Mouse (Mus musculus): ENCODE results near the gene Hoxd11.

Gene Hoxd11

GRCm38 (mm10) chr2:74678891-74679595, at the start of gene Hoxd11:
Gene Hoxd11, plus strand, starts transcription at chr2:74679557.
- DNase-seq (ENCODE audit: low read depth): peak; percentile 20

GRCm38 (mm10) chr2:74635412-74635811, 43.9 kb upstream of the Hoxd11 start:
- DNase-seq (ENCODE audit: low read depth): no peak

DNA sequence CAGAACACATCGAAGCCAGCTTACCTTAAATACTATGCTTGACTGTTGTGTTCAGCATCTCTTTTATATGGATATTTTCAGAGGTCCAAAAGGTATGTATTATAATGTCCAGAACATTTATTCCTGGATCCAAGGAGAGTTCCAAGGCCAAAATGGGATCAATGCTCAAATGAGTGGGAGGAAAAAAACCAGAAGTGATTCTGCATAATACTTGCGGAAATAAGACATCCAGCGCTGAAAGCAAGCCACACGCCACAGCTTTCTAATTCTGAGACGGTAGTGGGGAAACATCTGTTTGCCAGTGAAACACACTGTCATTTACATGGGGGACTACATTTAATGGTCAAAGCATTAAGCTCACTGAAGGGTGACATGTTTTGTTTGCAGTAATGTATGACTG, 36.9 kb upstream of the Hoxd11 start:
- no peak for DNase-seq (ENCODE audit: low read depth)

GRCm38 (mm10) chr2:74645631-74646030, 33.7 kb upstream of the Hoxd11 start:
- no peak for DNase-seq (ENCODE audit: low read depth)

DNA sequence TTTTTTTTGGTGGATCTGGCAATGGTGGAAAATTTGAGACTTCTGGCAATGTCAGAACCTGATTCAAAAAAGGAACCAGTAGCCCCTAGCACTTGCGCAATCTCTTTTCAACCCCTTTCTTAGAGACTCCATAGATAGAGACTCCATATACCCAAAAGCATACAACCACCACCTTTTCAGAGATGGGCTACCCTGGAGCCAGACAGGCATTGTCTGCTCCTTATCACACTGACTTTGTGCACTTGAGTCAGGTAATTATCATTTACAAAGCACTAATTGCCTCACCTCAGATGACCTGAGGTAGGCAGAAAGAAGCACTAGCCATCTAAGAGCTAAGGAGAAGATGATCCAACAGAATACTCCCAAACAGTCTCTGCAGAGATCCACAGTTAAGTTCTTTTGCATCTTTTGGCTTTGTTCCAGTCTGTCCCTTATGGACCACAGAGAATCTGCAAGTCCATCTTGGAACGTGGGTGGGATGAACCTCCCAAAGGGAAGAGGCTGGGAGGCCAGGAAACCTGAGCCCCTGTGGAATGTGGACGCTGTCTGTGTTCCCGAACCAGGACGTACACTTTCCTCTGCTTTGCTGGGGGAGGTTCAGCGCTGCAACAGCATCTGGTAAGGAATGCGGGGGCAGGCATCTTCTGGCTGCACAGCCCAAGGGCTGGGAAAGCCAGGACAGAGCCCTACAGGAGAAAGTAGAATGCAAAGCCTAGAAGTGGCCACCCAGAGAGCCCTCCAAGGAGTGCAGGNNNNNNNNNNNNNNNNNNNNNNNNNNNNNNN, 32.1 kb upstream of the Hoxd11 start:
- DNase-seq (ENCODE audit: low read depth): no peak

GRCm38 (mm10) chr2:74652996-74653340, 26.4 kb upstream of the Hoxd11 start:
- DNase-seq (ENCODE audit: low read depth): no peak

DNA sequence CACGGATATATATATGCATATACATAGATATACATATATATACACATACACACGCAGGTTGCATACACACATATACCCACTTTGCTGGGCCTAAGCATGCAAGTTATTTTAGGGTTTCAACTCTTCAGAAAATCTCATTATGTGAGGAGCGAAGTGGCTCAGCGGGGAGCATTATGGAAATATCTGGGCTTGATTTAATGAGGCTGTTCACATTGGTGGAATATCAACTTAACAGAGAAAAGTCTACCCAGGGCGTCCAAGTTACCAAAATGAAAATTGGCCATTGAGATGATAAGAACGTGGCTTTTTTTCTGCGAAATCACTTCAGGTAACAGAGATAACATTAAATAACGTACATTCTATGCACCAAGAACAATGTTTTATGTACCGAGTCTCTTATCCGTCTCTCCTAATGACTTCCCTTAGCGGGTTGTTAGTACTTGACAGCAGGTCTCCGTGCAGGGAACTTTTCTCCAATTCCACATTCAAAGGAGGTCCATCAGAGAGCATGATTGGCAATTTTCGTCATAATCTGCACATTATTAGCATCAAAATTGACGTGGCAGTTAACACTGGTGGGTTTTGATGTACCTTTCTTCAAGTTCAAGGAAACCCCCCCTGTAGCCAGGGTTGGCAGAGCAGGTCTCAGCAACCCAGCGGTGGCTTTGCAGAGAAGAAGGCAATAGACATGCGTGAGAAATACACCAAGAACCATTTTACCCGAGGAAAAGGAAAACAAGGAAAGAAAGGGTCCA, 25.4 kb upstream of the Hoxd11 start:
- no peak for DNase-seq (ENCODE audit: low read depth)

DNA sequence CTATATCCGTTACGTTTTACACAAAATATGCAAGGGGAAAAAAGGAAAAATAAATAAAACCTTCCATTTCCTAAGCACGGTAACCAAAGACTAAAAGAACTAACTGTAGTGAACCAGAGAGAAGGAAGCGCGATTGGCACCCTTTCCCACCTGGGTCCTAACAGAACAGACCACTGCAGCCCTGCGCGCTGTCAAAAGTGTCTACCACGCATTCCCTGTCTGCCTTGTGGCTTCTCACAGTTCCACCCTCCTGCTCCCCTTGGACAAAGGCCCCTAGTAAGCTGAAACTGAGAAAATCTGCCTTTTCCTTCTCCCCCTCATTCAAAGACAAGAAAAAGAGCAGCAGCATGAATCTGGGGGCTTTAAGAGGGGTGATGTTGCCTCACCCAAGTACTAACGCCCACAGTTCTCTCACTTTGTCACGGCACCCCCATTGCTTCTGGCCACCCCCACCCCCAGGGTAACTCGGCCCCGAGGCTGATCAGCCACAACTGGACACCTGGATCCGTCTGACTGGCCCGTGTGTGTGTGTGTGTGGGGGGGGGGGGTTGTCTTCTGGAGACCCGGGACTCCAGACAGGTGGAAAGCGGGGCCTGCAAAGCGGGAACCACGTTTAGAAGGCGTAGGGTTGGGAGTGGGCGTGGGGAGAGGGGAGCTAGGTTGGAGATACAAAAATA, 24.5 kb upstream of the Hoxd11 start:
- no peak for DNase-seq (ENCODE audit: low read depth)

- DNase-seq (ENCODE audit: low read depth): no peak
These were observed 24.0 kb upstream of the Hoxd11 start for GRCm38 (mm10) chr2:74655420-74655781.

DNA sequence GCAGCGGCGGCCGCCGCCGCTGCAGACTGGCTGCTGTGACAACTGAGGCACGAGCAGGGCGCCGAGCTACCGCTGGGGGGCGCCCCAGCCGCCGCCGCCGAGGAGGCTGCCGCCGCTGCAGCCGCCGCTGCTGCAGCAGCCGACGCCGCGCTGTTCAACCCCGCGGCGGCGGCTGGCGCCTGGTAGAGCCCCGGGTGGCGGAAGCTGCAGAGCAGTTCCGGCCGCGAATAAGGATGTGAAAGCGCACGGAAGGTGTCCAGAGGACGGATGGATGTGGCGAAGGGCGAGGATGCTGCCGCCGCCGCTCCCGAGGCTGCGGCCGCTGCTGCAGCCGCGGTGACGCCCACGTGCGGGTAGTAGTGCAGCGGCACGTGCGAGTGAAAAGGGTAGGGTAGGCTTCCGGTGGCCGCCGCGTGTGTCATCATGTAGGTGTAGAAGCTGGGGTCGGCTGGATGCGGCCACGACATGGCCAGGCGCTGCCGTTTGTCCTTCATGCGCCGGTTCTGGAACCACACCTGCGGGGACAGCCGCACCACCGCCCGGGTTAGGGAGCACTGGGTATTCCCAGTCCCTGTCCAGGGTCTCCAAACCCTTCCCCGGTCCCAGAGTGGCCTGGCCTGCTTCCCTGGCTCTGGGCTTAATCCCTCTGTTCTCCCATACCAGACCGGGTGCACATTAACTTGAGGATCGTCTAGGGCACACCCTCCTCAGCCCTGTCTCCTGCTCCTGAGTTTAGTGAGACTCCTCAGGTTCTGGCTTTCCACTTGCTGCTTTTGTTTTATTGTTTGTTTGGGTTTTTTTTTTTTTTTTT, 23.3 kb upstream of the Hoxd11 start:
- no peak for DNase-seq (ENCODE audit: low read depth)

- no peak for DNase-seq (ENCODE audit: low read depth)
These were observed 22.7 kb upstream of the Hoxd11 start for GRCm38 (mm10) chr2:74656632-74657021.

- DNase-seq (ENCODE audit: low read depth): no peak
These were observed 21.9 kb upstream of the Hoxd11 start for GRCm38 (mm10) chr2:74657251-74658023.

GRCm38 (mm10) chr2:74658024-74658666, 21.2 kb upstream of the Hoxd11 start:
- DNase-seq (ENCODE audit: low read depth): no peak

DNA sequence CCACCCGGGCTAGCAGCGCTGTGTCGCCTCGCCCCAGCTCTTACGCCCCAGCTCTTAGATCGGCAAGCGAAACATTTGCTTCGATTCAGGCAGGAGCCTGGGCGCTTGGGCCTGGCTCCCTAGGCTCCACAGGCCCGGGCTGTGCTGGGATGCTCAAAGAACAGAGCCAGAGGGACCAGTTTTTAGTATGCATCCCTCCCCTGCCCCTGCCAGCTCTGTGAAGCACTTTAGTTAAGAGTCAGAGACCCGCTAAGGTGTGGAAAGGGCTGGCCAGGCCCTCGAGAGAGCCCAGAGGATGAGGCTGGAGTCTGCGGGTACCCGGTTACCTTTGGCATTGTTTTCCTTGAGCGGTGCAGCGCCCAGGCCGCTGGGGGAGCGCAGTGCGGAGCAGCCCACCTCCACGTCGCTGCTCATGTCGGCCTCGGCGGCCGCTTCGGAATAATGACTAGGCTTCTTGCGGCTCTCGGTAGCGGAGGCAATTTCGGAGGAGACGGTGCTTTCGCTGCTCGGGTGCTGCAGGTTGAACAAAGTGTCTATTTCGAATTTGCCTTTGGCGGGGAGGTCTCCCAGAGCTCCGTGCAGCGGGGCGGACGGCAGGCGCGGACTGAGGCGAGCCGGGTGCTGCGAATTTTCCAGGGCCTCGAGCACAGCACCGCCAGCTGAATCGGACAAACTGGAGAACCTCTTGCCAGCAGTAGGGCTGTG, 20.5 kb upstream of the Hoxd11 start:
- DNase-seq (ENCODE audit: low read depth): no peak

GRCm38 (mm10) chr2:74659507-74660005, 19.8 kb upstream of the Hoxd11 start, which contains the start of gene Evx2:
Gene Evx2, minus strand, starts transcription at chr2:74659557.
- DNase-seq (ENCODE audit: low read depth): no peak

DNA sequence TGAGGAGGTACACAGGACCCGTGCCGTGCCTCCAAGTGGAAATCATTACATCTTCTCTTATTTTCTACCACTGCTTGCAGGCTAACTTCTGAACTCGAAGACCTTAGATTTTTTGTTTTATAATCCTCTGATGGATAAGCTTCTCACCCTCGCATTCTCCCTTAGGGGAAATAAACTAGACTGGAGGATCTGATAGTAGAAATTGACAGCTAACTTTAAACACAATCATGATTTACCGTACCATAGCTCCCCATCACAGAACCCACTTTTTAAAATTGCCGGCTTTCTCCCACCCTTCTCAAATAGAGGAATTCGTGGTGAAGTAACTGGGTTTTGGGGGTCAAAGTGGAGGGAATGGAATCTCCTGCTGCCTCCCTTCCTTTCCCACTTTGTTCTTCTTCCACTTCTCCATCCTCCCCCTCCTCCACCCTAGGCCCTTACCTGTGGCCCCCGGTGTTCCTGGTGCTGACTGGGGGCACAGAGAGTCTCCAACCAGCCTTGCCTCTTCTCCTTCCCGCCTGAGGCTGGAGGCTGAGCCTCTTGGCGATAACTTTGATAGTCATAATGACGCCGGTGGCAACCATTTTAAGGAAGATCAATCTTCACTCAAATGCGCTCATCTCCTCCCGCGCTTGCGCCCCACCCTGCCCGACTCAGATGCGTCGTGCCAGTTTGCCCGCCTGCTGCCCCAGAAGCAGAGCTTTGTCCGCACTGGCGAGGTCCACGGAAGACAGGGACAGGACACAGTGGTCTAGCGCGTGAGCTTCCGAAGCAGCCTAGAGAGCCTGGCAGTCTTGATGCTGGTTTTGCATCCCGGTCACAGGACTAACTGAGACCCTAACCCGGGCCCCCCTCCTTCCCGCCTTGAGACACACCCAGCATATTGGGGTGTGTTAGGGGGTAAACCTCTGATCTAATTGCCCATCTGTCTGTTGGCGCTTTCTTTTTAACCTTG, 18.7 kb upstream of the Hoxd11 start:
- no peak for DNase-seq (ENCODE audit: low read depth)

DNA sequence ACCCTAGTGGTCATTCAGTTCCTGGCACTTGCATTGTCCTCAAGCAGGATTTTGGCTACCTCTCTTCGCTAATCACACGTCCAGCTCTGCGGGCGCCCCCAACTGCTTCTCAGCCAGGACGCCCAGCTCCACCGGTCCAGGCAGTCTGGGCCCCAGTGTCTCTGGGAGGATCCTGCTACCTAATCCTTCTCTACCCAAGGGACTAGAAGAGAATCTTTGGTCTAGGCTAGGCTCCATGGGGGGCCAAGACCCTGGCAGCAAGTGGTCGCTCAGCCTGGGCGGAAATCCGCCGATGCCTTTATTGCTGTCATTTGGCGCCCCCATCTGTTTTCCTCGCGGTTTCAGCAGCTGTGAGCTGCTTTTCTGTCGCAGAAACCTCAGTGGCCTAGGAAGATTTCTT, 17.7 kb upstream of the Hoxd11 start:
- DNase-seq (ENCODE audit: low read depth): peak; percentile 71

- peak; percentile 81 for DNase-seq (ENCODE audit: low read depth)
These were observed 15.9 kb upstream of the Hoxd11 start for GRCm38 (mm10) chr2:74663291-74663925.

Data from NIH3T3 (cell line).